Mouse (Mus musculus) A20 (cell line): Measurements from ENCODE around the gene Cyp2c65.

Experiments
- DNase-seq: peaks from one replicate; pipeline ENCODE4 v3.0.0-alpha.2; 2011; ENCODE audit warnings: low read depth, low spot score

The Cyp2c65 gene

DNA sequence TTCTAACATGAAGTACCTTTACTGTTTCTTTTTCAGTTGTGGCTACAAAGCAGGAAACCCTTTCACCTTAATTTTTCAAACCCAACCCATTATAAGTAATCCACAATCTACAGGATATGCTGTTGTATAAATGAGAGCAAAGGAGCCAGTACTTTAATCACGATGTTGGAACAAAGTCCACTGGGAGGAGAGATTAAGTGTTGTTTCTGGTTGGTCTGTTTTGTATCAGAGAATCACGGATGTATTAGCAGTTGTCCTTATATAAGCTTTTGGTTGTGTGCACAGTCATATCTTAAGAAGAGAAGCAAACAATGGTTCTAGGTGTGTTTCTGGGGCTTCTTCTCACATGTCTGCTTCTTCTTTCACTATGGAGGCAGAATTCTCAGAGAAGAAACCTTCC is at the start of gene Cyp2c65:
Cyp2c65 (plus strand) TSS at position 297 of the 400 bp plus-strand sequence.
- no peak for DNase-seq

DNA sequence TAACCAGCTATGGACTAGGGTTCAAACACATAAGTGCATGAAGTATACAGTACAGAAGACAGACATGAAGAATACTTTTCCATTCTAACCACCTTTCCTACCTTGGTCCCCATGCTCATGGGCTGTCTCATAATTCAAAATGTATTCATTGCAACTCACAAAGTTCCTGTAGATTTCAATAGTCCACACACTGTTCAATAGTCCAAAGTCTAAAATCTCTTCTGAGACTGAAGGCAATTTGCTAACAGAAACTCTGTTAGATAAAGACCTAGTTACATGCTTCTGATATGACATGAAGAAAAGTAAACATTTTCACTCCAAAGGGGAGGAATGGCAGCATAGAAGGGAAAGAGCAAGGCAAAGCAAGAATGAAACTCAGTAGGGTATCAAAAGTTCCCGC is 2.9 kb upstream of the Cyp2c65 start:
- DNase-seq, result no peak

DNA sequence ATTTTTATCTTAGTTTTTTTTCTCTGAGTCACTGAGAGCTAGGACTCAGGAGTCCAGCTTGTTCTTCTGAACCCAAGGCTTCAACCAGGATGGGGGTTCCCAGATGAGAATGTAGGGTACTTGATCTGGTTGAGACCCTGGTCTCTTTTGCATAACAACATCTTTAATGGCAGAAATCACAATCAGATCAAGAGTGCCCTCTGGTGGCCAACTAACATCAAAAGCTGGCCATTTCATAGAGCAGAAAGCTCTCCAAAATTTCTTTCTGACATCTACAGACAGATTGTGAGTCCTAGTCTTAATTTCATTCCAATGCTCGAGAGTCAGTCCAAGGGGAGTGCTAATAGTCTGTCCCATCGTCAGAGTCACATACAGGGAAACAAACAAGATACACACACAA is 38.0 kb downstream of the Cyp2c65 start:
- DNase-seq, result peak; percentile 53

- no peak for DNase-seq
Observed at GRCm38 (mm10) chr19:39113644-39114043, 52.8 kb downstream of the Cyp2c65 start, which contains the start of gene Cyp2c66. TSS of gene Cyp2c66 (plus strand) at chr19:39113898.
